Mouse (Mus musculus) forebrain, embryonic 11.5 days (tissue): ENCODE measurements at regions not wholly inside any gene's neighbourhood (a gene's known extent, or its start where the extent isn't known, plus 50 kb on each side); places are given as distances from the start of the nearest gene placed in this dataset.

Experiments
- ATAC-seq: fragments of 200-750 bp; cut with Nextera tagmentation; replicated peaks from 2 replicates; pipeline ENCODE4 v1.8.0; 2017; ENCODE audit warnings: moderate TSS enrichment; ENCODE audit not compliant: low FRiP score
- DNase-seq: peaks from one replicate; pipeline ENCODE4 v3.0.0-alpha.2; 2017; ENCODE audit warnings: low spot score
- H3K27ac ChIP-seq: fragments of 300-500 bp; sonication (generic); 2 replicates; pipeline ENCODE4 v1.5.1; 2014; ENCODE audit warnings: low read depth, low read length
- H3K27me3 ChIP-seq: fragments of 300-500 bp; sonication (generic); 2 replicates; pipeline ENCODE4 v1.6.1; 2014; ENCODE audit warnings: mild to moderate bottlenecking, low read length, mixed read lengths; ENCODE audit not compliant: control insufficient read depth, insufficient read depth
- H3K36me3 ChIP-seq: fragments of 300-500 bp; sonication (generic); 2 replicates; pipeline ENCODE4 v1.6.1; 2014; ENCODE audit warnings: mild to moderate bottlenecking, low read length, moderate library complexity, mixed read lengths; ENCODE audit not compliant: control insufficient read depth, insufficient read depth
- H3K4me1 ChIP-seq: fragments of 300-500 bp; sonication (generic); replicated peaks from 2 replicates; pipeline ENCODE4 v1.6.1; 2014; ENCODE audit warnings: low read length, mixed read lengths; ENCODE audit not compliant: control insufficient read depth, insufficient read depth
- H3K4me2 ChIP-seq: fragments of 300-500 bp; sonication (generic); 2 replicates; pipeline ENCODE4 v1.6.1; 2014; ENCODE audit warnings: low read depth, mild to moderate bottlenecking, low read length, moderate library complexity, mixed read lengths; ENCODE audit not compliant: severe bottlenecking
- H3K4me3 ChIP-seq: fragments of 300-500 bp; sonication (generic); 2 replicates; pipeline ENCODE4 v1.5.1; 2014; ENCODE audit warnings: low read depth, low read length
- H3K9ac ChIP-seq: fragments of 300-500 bp; sonication (generic); 2 replicates; pipeline ENCODE4 v1.6.1; 2014; ENCODE audit warnings: low read length
- H3K9me3 ChIP-seq: fragments of 300-500 bp; sonication (generic); 2 replicates; pipeline ENCODE4 v1.6.1; 2016; ENCODE audit warnings: low read length, mixed read lengths; ENCODE audit not compliant: control insufficient read depth
- WGBS: fragments of 180-500 bp; shearing (Covaris S2); extraction: QIAGEN DNeasy Blood & Tissue Kit; methylation state at CpG from one replicate; pipeline ENCODE4 v1.1.7; 2014; 5-methylcytosine and 5-hydroxymethylcytosine counted together

GRCm38 (mm10) chr12:16023273-16023672, 206.6 kb upstream of the Trib2 start:
- H3K27ac ChIP-seq, result no peak overlapping the region
- no peak for DNase-seq
- no peaks in the 10 kb centered on the region for H3K4me1 ChIP-seq
- no peak overlapping the region for H3K4me2 ChIP-seq
- WGBS, result 86% methylated on average over 7 of the region's 7 CpGs
- no peak overlapping the region for H3K4me3 ChIP-seq
- no peak for ATAC-seq
- no peaks in the 10 kb centered on the region for H3K27me3 ChIP-seq
- H3K36me3 ChIP-seq, result no peaks in the 10 kb centered on the region
- H3K9me3 ChIP-seq, result no peaks in the 10 kb centered on the region
- no peak overlapping the region for H3K9ac ChIP-seq

- 83% methylated on average over 1 of the region's 1 CpGs for WGBS
Measured at GRCm38 (mm10) chr12:16021202-16021821, 204.6 kb upstream of the Trib2 start.

GRCm38 (mm10) chr12:16018237-16018636, 201.5 kb upstream of the Trib2 start:
- no peak for ATAC-seq
- H3K36me3 ChIP-seq, result no peaks in the 10 kb centered on the region
- no peak for DNase-seq
- H3K27ac ChIP-seq, result no peak overlapping the region
- H3K27me3 ChIP-seq, result no peaks in the 10 kb centered on the region
- no peak overlapping the region for H3K4me2 ChIP-seq
- 96% methylated on average over 4 of the region's 4 CpGs for WGBS
- H3K4me3 ChIP-seq, result no peak overlapping the region
- H3K9ac ChIP-seq, result no peak overlapping the region
- H3K9me3 ChIP-seq, result no peaks in the 10 kb centered on the region
- no peaks in the 10 kb centered on the region for H3K4me1 ChIP-seq

More at GRCm38 (mm10) chr12:16021202-16021821, 204.6 kb upstream of the Trib2 start:
- H3K4me2 ChIP-seq, result no peak overlapping the region
- no peak overlapping the region for H3K27ac ChIP-seq
- ATAC-seq (no peak), DNase-seq (no peak)
- H3K27me3 ChIP-seq, result no peaks in the 10 kb centered on the region
- H3K4me3 ChIP-seq, result no peak overlapping the region
- no peak overlapping the region for H3K9ac ChIP-seq
- H3K4me1 ChIP-seq, result no peaks in the 10 kb centered on the region
- no peaks in the 10 kb centered on the region for H3K36me3 ChIP-seq
- H3K9me3 ChIP-seq, result no peaks in the 10 kb centered on the region

- Histone ChIP-seq H3K27me3 (no peaks in the 10 kb centered on the region), H3K36me3 (no peaks in the 10 kb centered on the region), H3K27ac (no peak overlapping the region), H3K4me1 (no peaks in the 10 kb centered on the region), H3K9me3 (no peaks in the 10 kb centered on the region), H3K4me3 (no peak overlapping the region), H3K9ac (no peak overlapping the region), H3K4me2 (no peak overlapping the region)
- DNase-seq, result no peak
- WGBS, result 97% methylated on average over 1 of the region's 1 CpGs
- no peak for ATAC-seq
Measured at GRCm38 (mm10) chr12:16016621-16017020, 199.9 kb upstream of the Trib2 start.

- H3K9ac ChIP-seq, result no peak overlapping the region
- WGBS, result 95% methylated on average over 8 of the region's 8 CpGs
Measured at GRCm38 (mm10) chr12:16015596-16015995, 198.9 kb upstream of the Trib2 start.

GRCm38 (mm10) chr12:16014679-16015078, 198.0 kb upstream of the Trib2 start:
- ATAC-seq, result no peak
- H3K9me3 ChIP-seq, result no peaks in the 10 kb centered on the region
- no peaks in the 10 kb centered on the region for H3K27me3 ChIP-seq
- 90% methylated on average over 1 of the region's 1 CpGs for WGBS
- no peak for DNase-seq
- H3K4me3 ChIP-seq, result no peak overlapping the region
- H3K27ac ChIP-seq, result no peak overlapping the region
- no peaks in the 10 kb centered on the region for H3K4me1 ChIP-seq
- no peak overlapping the region for H3K9ac ChIP-seq
- H3K36me3 ChIP-seq, result no peaks in the 10 kb centered on the region
- H3K4me2 ChIP-seq, result no peak overlapping the region

More at GRCm38 (mm10) chr12:16015596-16015995, 198.9 kb upstream of the Trib2 start:
- no peak for DNase-seq
- H3K4me2 ChIP-seq, result no peak overlapping the region
- H3K4me1 ChIP-seq, result no peaks in the 10 kb centered on the region
- no peaks in the 10 kb centered on the region for H3K36me3 ChIP-seq
- H3K27me3 ChIP-seq, result no peaks in the 10 kb centered on the region
- no peak for ATAC-seq
- no peak overlapping the region for H3K27ac ChIP-seq
- no peak overlapping the region for H3K4me3 ChIP-seq
- no peaks in the 10 kb centered on the region for H3K9me3 ChIP-seq

GRCm38 (mm10) chr12:16013861-16014630, 197.3 kb upstream of the Trib2 start:
- Histone ChIP-seq H3K4me1 (no peaks in the 10 kb centered on the region; the same call in 1 of the 2 replicates), H3K36me3 (no peaks in the 10 kb centered on the region), H3K4me2 (no peak overlapping the region), H3K27me3 (no peaks in the 10 kb centered on the region), H3K4me3 (no peak overlapping the region), H3K9me3 (no peaks in the 10 kb centered on the region), H3K9ac (no peak overlapping the region), H3K27ac (no peak overlapping the region)
- 88% methylated on average over 6 of the region's 6 CpGs for WGBS
- no peak for DNase-seq
- ATAC-seq, result no peak

- H3K4me3 ChIP-seq, result no peak overlapping the region
- no peaks in the 10 kb centered on the region for H3K9me3 ChIP-seq
- DNase-seq (no peak), ATAC-seq (no peak)
- H3K9ac ChIP-seq, result no peak overlapping the region
- H3K27me3 ChIP-seq, result no peaks in the 10 kb centered on the region
- WGBS, result 84% methylated on average over 2 of the region's 2 CpGs
- no peak overlapping the region for H3K27ac ChIP-seq
- no peaks in the 10 kb centered on the region; the same call in 1 of the 2 replicates for H3K4me1 ChIP-seq
- H3K36me3 ChIP-seq, result no peaks in the 10 kb centered on the region
- H3K4me2 ChIP-seq, result no peak overlapping the region
Measured at GRCm38 (mm10) chr12:16013354-16013753, 196.6 kb upstream of the Trib2 start.

GRCm38 (mm10) chr12:16012081-16012480, 195.4 kb upstream of the Trib2 start:
- no peak for DNase-seq
- no peak overlapping the region for H3K27ac ChIP-seq
- H3K27me3 ChIP-seq, result no peaks in the 10 kb centered on the region
- ATAC-seq, result no peak
- H3K9ac ChIP-seq, result no peak overlapping the region
- H3K9me3 ChIP-seq, result no peaks in the 10 kb centered on the region
- H3K4me3 ChIP-seq, result no peak overlapping the region
- WGBS, result 75% methylated on average over 4 of the region's 4 CpGs
- no peak overlapping the region for H3K4me2 ChIP-seq
- H3K36me3 ChIP-seq, result no peaks in the 10 kb centered on the region
- H3K4me1 ChIP-seq, result no peaks in the 10 kb centered on the region; the same call in 1 of the 2 replicates
